Mouse (Mus musculus): ENCODE results near the gene Kank3. TPM values are rescaled to one million over a fixed set of nuclear protein-coding genes. Genes with fewer than 3 reads are reported as not detected.

Kank3 gene
- polyA plus RNA-seq, 1 experiment: 3.9 TPM

- TF ChIP-seq FLI1 (IDR thresholded peaks at IDR 0.05; ENCODE audit: low read length) (no peak), GATA1 (IDR thresholded peaks at IDR 0.05; ENCODE audit: borderline replicate concordance, low read length) (no peak)
- H3K36me3 ChIP-seq (replicated peaks; ENCODE audit: low read length): no peaks in the 10 kb centered on the region
- peaks cover 11% of the 10 kb centered on the region for H3K4me1 ChIP-seq
- peaks cover 5% of the 10 kb centered on the region for H3K27me3 ChIP-seq (replicated peaks)
- no peaks in the 10 kb centered on the region for H3K9me3 ChIP-seq
- H3K4me3 ChIP-seq (replicated peaks): no peak overlapping the region
These were observed 6.1 kb upstream of the Kank3 start for GRCm38 (mm10) chr17:33804205-33804604.

- no peaks in the 10 kb centered on the region for H3K36me3 ChIP-seq (replicated peaks; ENCODE audit: low read length)
These were observed 5.6 kb upstream of the Kank3 start for GRCm38 (mm10) chr17:33804745-33805144.

GRCm38 (mm10) chr17:33807181-33807888 is 3.0 kb upstream of the Kank3 start:
- Histone ChIP-seq H3K9me3 (no peaks in the 10 kb centered on the region), H3K27me3 (replicated peaks) (peaks cover 5% of the 10 kb centered on the region), H3K4me3 (replicated peaks) (no peak overlapping the region), H3K4me1 (peaks cover 29% of the 10 kb centered on the region), H3K36me3 (replicated peaks; ENCODE audit: low read length) (no peaks in the 10 kb centered on the region)
- TF ChIP-seq FLI1 (IDR thresholded peaks at IDR 0.05; ENCODE audit: low read length): no peak
- no peak for TF ChIP-seq GATA1 (IDR thresholded peaks at IDR 0.05; ENCODE audit: borderline replicate concordance, low read length)

More at GRCm38 (mm10) chr17:33804745-33805144, 5.6 kb upstream of the Kank3 start:
- Histone ChIP-seq H3K9me3 (no peaks in the 10 kb centered on the region), H3K4me3 (replicated peaks) (no peak overlapping the region), H3K27me3 (replicated peaks) (peaks cover 5% of the 10 kb centered on the region), H3K4me1 (peaks cover 7% of the 10 kb centered on the region)
- TF ChIP-seq FLI1 (IDR thresholded peaks at IDR 0.05; ENCODE audit: low read length): no peak
- TF ChIP-seq GATA1 (IDR thresholded peaks at IDR 0.05; ENCODE audit: borderline replicate concordance, low read length): no peak

- Histone ChIP-seq H3K4me3 (replicated peaks) (no peak overlapping the region), H3K9me3 (no peaks in the 10 kb centered on the region), H3K4me1 (peaks cover 38% of the 10 kb centered on the region), H3K27me3 (replicated peaks) (peaks cover 5% of the 10 kb centered on the region), H3K36me3 (replicated peaks; ENCODE audit: low read length) (no peaks in the 10 kb centered on the region)
- TF ChIP-seq GATA1 (IDR thresholded peaks at IDR 0.05; ENCODE audit: borderline replicate concordance, low read length): no peak
These were observed 2.1 kb upstream of the Kank3 start for GRCm38 (mm10) chr17:33808192-33808591.

GRCm38 (mm10) chr17:33811142-33811516 is 810 bp downstream of the Kank3 start:
- no peak for TF ChIP-seq GATA1 (IDR thresholded peaks at IDR 0.05; ENCODE audit: borderline replicate concordance, low read length)
- TF ChIP-seq FLI1 (IDR thresholded peaks at IDR 0.05; ENCODE audit: low read length): no peak
- peak overlapping the region; percentile 92 for H3K4me3 ChIP-seq (replicated peaks)
- H3K9me3 ChIP-seq: no peaks in the 10 kb centered on the region
- H3K27me3 ChIP-seq (replicated peaks): peaks cover 5% of the 10 kb centered on the region
- no peaks in the 10 kb centered on the region for H3K36me3 ChIP-seq (replicated peaks; ENCODE audit: low read length)
- H3K4me1 ChIP-seq: peaks cover 36% of the 10 kb centered on the region

- Histone ChIP-seq H3K4me3 (replicated peaks) (peak overlapping the region; percentile 57), H3K9me3 (no peaks in the 10 kb centered on the region), H3K27me3 (replicated peaks) (peaks cover 3% of the 10 kb centered on the region), H3K36me3 (replicated peaks; ENCODE audit: low read length) (no peaks in the 10 kb centered on the region), H3K4me1 (peaks cover 45% of the 10 kb centered on the region)
- TF ChIP-seq FLI1 (IDR thresholded peaks at IDR 0.05; ENCODE audit: low read length): no peak
- TF ChIP-seq GATA1 (IDR thresholded peaks at IDR 0.05; ENCODE audit: borderline replicate concordance, low read length): no peak
These were observed 2.2 kb downstream of the Kank3 start for GRCm38 (mm10) chr17:33812475-33812874.

GRCm38 (mm10) chr17:33812990-33813389 is 2.7 kb downstream of the Kank3 start:
- peak overlapping the region; percentile 56 for H3K4me3 ChIP-seq (replicated peaks)
- H3K9me3 ChIP-seq: no peaks in the 10 kb centered on the region
- H3K4me1 ChIP-seq: peaks cover 48% of the 10 kb centered on the region
- no peak for TF ChIP-seq GATA1 (IDR thresholded peaks at IDR 0.05; ENCODE audit: borderline replicate concordance, low read length)
- TF ChIP-seq FLI1 (IDR thresholded peaks at IDR 0.05; ENCODE audit: low read length): no peak
- H3K27me3 ChIP-seq (replicated peaks): peaks cover 3% of the 10 kb centered on the region
- H3K36me3 ChIP-seq (replicated peaks; ENCODE audit: low read length): no peaks in the 10 kb centered on the region

GRCm38 (mm10) chr17:33815399-33815798 is 5.1 kb downstream of the Kank3 start:
- peaks cover 22% of the 10 kb centered on the region for H3K36me3 ChIP-seq (replicated peaks; ENCODE audit: low read length)
- H3K4me1 ChIP-seq: peaks cover 66% of the 10 kb centered on the region
- peaks cover 3% of the 10 kb centered on the region for H3K27me3 ChIP-seq (replicated peaks)
- H3K9me3 ChIP-seq: no peaks in the 10 kb centered on the region
- no peak for TF ChIP-seq GATA1 (IDR thresholded peaks at IDR 0.05; ENCODE audit: borderline replicate concordance, low read length)
- no peak for TF ChIP-seq FLI1 (IDR thresholded peaks at IDR 0.05; ENCODE audit: low read length)
- no peak overlapping the region for H3K4me3 ChIP-seq (replicated peaks)

- H3K9me3 ChIP-seq: no peaks in the 10 kb centered on the region
- TF ChIP-seq GATA1 (IDR thresholded peaks at IDR 0.05; ENCODE audit: borderline replicate concordance, low read length) (no peak), FLI1 (IDR thresholded peaks at IDR 0.05; ENCODE audit: low read length) (no peak)
- H3K4me3 ChIP-seq (replicated peaks): peak overlapping the region; percentile 96
- peaks cover 3% of the 10 kb centered on the region for H3K27me3 ChIP-seq (replicated peaks)
- H3K36me3 ChIP-seq (replicated peaks; ENCODE audit: low read length): peaks cover 34% of the 10 kb centered on the region
- H3K4me1 ChIP-seq: peaks cover 67% of the 10 kb centered on the region
These were observed 6.3 kb downstream of the Kank3 start for GRCm38 (mm10) chr17:33816612-33817011.

- Histone ChIP-seq H3K27me3 (replicated peaks) (peaks cover 3% of the 10 kb centered on the region), H3K4me3 (replicated peaks) (peak overlapping the region; percentile 96), H3K36me3 (replicated peaks; ENCODE audit: low read length) (peaks cover 42% of the 10 kb centered on the region), H3K4me1 (peaks cover 67% of the 10 kb centered on the region), H3K9me3 (no peaks in the 10 kb centered on the region)
- TF ChIP-seq FLI1 (IDR thresholded peaks at IDR 0.05; ENCODE audit: low read length) (no peak), GATA1 (IDR thresholded peaks at IDR 0.05; ENCODE audit: borderline replicate concordance, low read length) (no peak)
These were observed 7.1 kb downstream of the Kank3 start for GRCm38 (mm10) chr17:33817184-33817968.

Data from megakaryocyte, embryonic 14.5 days (primary cell).